Mouse (Mus musculus) G1E (cell line): Measurements from ENCODE around the gene Mphosph6.

ENCODE experiments used
- CTCF ChIP-seq: IDR thresholded peaks from 2 replicates; pipeline ENCODE4 v1.5.1; 2012; ENCODE audit warnings: low read depth, low read length, inconsistent platforms, mixed read lengths
- POLR2AphosphoS5 ChIP-seq: IDR thresholded peaks from 2 replicates; pipeline ENCODE4 v1.6.1; 2012; ENCODE audit warnings: low read depth, low read length, inconsistent platforms; ENCODE audit not compliant: insufficient replicate concordance
- TAL1 ChIP-seq: conservative IDR thresholded peaks from 2 replicates; pipeline ENCODE4 v1.6.1; 2012; ENCODE audit warnings: low read depth, low read length, inconsistent platforms, mixed read lengths

DNA sequence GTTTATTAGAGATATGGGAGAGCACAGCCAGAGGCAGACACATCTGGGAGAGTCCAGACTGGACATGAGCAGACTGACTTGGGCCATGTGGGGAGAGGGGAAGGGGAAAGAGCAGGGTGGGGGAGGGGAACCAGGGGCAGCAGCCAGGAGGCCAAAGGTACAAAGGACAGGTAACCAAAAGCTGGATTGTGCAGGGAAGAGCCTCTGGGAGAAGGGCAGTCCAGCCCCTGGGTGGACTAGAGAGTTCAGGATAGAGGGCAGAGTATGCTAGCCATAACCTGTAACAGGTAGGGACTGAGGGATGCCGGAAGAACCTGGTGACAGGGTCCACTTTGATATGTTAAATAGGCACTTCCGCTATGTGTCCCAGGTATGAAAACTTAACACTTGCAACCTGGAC, 8.9 kb upstream of the Mphosph6 start:
- TF ChIP-seq CTCF (no peak), POLR2AphosphoS5 (no peak), TAL1 (no peak)
